Mouse (Mus musculus): Measurements from ENCODE around the gene Crygn.
A peak's percentile ranks its signal among the peaks of the same experiment; 100 is the strongest.

The Crygn gene

DNA sequence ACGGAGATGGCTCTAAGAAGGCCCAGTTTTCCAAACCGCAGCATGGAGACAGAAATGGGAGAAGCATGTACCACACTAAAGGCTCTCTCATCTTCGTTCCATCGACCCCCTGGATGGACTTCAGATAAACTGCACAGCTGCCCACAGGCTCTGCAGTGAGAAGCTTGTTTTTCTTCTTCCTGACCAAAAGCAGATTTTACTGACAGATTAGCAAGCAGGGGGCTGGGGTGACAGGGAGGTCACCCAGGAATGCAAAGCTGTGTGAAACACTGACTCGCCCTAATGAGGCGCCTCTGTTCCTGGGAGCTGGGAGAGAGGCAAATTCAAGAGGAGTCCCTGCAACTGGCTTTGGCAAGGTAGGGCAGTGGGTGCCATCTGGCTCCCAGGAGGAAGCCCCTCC lies 10.3 kb downstream of the Crygn start:
- DNase-seq (ENCODE audit: low spot score) = no peak

DNA sequence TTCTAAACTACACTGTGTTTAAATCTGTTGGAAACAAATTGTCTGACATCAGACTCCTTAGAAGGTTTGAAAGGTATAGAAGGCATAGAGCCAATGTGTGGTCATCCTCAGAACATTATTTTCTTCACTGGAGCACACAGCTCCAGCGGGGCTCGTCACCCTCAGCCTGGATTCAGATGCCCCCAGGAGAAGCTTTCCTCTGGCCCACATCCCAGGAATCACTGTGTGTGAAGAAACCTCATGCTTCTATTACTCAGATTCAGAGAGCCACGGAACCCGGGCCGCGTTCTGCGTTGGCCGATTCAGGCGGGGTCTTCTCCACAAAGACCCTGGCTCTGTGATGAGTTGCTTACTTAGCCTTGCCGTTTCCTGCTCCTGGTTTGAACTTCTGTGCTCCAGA lies 13.9 kb downstream of the Crygn start:
- DNase-seq (ENCODE audit: low spot score) = no peak

DNA sequence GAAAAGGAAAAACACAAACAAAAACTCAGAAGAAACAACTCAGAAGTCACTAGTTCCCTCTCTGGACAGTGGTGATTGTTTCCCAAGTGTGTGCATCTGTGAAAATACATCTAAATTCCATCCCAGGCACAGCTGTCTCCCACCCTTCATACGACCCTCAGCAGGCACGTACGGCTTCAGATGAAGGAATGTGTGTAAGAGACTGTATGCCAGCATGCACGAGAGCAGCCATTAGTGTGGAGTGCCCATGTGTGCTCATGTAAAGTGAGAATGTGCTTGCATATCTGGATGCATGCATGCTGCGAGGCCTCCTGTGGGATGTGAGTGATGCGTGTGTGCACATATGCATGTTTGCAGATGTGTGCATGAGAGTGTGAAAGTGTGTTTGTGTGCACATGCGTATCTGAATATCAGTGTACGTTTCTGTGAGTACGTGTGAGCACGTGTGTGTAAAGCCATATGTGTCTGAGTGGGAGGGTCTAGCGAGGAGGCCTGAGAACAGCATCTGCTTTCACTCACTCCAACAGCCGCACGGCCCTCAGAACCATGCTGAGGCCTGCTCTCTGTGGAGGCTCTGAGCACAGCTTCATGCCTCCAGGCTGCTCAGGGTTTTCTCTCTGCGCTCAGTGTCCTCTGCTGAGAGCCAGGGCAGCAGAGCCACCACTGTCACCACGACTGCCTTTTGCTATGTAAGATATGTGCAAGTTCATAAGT lies 16.5 kb downstream of the Crygn start:
- no peak for DNase-seq (ENCODE audit: low spot score)

DNA sequence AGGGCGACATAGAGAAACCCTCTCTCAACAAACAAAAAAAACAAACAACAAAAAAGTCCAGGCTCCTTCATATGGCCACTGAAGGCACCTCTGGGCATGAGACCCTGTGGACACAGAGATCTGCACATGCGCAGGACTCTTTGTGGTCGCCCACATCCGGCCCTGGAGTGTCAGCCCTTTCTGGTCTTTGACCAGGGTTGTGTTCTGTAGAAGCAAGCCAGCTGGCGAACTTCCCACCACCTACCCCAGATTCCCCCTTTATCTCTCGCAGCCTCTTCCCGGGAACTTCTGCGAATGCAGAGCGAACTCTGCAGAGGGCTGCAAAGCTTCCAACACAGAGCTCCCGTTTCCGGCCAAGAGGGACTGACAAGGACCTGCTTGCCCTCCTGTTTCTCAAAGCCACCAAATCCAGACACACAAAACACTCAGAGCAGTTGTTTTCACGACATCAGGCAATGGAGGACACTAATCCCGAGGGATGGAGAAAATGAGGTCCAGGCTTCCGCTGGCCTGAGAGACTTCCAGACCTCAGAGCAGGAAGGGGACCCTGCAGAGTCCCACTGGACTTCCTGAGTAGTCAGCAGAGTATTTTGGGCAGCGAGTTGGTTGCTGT lies 18.6 kb downstream of the Crygn start:
- no peak for DNase-seq (ENCODE audit: low spot score)

DNA sequence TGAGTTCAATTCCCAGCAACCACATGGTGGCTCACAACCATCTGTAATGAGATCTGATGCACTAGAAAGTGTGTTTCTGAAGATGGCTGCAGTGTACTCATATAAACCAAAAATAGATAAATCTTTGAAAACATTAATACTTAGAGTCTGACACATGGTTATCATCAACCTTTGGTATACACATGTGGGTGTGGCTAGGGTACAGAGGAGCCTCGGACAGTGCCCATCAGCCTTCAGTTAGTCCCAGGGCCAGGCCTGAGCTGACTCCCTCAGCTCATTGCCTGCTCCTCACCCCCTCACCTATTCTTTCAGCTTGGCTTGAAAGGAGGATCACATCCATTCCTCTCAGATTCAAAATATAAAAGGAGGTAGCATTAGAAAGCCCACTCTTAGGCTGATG lies 19.3 kb downstream of the Crygn start:
- no peak for DNase-seq (ENCODE audit: low spot score)

DNA sequence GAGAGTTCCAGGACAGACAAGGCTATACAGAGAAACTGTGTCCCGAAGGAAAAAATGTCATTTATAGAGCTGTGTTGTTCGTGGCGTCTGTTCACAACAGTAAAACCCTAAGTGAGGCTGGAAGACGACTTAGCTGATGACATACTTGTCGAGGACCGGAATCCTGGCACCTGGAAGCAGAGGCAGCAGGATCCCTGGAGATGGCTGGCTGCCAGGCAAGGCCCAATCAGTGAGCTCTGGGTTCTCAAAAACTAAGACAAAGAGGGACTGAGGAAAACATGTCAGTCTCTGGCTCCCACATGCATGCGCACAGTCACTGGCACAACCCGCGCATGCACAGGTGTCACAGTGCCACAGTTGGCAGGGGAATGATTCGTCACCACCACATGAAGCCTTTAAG lies 20.2 kb downstream of the Crygn start:
- no peak for DNase-seq (ENCODE audit: low spot score)

DNA sequence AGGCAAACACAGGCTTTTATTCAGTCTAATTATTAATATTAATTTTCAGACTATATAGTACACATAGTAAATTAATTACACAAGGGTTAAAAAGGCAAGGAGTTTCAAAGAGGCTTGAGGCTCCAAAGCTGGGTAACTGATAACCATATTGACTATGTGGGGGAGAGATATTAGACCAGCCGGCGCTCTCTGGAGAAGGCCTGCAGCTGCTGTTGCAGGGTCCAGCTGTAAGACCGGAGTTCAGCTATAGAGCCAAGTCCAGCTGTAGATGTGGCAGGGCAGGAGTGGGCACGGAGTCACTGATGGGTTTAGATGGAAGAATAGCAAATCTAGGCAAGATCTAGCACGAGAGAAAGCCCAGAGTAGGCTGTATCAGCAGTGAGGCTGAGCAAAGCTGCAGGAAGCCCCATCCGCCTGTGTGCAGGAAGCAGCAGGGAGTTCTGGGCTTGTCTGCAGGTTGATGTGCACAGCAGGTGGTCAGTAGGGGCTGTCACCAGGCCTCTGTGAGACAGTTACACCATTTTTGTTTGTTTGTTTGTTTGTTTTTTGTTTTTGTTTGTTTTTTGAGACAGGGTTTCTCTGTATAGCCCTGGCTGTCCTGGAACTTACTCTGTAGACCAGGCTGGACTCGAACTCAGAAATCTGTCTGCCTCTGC lies 23.9 kb downstream of the Crygn start:
- no peak for DNase-seq (ENCODE audit: low spot score)

DNA sequence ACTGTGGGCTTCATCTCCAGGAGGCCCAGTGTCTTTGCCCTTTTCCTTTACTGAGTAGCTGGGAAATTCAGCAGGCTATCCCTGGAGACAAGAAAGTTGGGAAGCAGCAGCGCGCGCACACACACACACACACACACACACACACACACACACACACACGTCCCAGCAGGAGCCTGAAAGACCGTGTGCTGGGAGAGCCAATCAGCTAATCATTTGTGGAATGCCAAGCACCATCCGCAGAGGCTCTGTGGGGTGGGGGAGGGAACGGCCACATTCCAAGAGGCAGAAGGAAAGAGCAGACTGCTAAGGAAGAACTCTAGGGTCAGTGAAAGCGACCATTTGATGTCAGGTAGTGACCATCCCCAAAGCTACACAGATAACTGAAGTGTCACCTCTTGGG lies 24.7 kb downstream of the Crygn start:
- DNase-seq (ENCODE audit: low spot score) = peak; percentile 86

DNA sequence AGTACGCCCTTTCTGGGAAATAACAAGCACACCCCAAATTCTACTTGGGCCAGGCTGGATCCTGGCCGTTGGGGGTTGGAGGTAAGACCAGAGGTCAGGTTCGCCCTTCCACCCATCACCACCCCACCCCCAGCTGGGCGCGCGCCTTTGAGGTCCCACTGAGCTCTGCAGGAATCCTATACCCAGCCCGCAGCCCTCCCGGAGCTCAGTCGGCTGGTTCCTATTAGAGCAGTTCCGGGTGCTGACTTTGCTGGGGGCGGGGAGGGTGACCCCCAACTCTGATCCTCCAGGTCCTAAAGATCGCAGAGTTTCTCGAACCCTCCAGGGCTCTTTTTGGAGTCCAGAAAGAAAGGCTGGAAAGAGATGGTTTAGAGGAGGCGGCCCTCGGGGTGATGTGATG lies 26.8 kb downstream of the Crygn start:
- DNase-seq (ENCODE audit: low spot score) = peak; percentile 65

DNA sequence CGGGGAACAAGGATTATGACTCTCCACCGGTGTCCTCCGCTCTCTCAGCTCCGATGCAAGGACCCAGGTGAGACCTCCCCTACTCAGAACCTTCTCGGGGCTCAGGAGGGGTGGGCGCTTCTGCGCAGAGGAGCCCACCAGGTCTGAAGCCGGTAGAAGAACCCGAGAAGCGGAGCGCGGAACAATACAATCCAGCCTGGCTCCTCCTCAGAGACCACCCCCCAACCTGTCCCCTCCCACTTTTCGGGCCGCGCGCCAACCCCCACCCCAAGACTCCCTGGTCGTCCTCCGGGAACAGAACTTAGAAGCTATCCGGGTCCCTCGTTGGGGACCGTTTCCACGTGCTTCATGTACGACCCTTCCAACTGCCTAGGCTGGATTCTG lies 27.3 kb downstream of the Crygn start, which contains the start of gene Wdr86:
Gene Wdr86, minus strand, starts transcription at position 240 of the 384 bp plus-strand sequence.
- DNase-seq (ENCODE audit: low spot score) = peak; percentile 73

DNA sequence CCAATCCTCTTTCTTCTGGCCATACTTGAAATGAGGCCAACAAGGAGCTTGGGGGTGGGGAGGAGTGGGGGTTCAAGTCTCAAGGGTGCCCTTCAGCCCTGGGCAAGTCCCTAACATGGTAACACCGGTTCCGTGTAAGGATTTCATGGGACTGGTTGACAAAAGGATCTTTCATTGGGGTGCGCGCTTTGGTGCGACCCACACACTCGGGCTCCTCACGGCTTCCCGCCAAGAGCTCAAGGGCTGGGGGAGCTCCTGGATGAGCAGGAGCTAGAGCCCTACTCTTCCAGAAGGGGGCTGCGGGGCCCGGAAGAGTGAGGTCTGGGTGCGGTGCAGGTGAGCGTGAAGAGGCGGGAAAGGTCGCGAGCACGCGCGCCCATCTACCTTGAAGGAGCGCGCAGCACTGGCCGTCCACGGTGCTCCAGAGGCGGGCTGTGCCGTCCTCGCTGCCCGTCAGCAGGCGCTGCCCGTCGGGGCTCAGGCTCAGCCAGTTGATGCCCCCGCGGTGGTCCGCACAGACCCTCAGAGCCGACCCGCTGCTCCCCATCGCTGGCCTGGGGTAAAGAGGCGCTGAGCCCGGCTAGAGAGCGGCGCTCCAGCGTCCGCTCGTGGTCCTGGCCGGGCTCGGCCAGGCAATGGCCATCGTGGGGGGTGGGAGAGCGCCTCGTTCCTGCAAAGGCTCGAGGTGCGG lies 27.9 kb downstream of the Crygn start:
- peak; percentile 46 for DNase-seq (ENCODE audit: low spot score)

DNA sequence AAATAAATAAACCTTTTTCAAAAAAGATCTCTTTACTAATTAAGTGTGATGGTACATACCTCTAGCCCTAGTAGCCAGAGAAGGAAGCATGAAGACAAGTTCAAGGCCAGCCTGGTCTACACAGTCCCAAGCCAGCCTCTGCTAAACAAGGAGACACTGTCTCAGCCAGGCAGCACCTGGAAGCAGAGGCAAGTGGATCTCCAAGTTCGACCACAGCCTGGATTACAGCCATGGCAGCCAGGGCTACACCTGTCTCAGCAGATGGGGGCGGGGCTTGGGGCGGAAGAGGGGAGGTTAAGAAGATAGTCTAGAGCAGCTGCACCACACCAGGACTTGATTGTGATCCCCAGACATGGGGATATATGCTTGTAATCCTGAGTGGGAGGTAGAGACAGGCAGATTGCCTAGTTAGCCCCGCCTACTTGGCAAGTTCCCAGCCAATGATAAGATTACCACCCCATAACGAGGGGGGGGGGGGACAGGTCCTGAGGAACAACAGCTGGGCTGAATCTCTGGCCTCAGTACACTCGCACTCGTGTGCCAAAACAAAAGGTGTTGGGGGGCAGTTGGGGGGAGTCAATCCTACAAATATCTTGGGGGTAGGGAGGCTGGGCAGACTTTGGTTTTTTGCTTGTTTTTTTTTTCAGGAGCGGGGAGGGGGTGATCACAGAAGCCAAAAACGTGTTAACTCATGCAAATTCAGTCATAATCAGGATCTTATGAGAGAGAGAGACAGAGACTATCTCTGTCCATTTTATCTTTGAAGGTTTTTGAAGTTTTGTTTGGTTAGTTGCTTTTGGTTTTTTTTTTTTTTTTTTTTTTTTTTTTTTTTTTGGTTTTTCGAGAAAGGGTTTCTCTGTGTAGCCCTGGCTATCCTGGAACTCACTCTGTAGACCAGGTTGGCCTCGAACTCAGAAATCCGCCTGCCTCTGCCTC lies 30.6 kb downstream of the Crygn start:
- no peak for DNase-seq (ENCODE audit: low spot score)

DNA sequence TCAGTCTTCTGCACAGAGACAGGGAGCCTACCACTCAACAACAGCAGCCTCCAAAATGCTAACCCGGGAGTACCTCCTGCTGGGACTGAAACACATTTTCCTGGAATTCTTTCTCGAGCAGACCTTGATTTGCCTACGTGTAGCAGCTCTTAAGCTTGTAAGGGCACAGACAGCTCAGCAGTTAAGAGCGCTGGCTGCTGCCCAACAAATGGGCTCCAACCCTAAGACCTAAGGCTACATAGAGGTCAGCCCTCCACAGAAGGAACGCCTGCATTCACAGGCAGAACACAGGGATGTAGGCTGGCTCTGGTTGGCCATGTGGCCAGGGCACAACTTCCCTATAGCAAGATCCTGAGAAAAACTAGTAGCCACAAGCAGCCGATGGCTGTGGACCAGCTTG lies 31.9 kb downstream of the Crygn start:
- no peak for DNase-seq (ENCODE audit: low spot score)

DNA sequence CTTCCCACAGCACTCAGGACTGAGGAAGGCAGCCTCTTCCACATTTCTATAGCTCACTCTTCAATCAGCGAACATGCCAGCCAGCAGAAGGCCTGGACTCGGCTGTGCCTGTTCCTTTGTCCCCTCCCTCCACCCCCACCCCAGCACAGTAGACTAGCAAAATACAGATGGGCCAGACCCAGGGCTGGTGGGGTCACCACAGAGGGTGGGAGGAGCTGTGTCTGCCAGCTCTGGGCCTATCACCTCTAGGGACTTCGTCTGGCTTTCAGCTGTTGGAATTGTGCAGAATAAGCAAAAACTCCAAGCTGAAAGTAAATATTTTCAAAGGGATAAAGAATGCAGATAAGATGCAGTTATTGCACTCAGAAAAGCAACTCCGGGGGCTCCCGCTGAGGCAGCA lies 33.0 kb downstream of the Crygn start:
- DNase-seq (ENCODE audit: low spot score) = peak; percentile 44

DNA sequence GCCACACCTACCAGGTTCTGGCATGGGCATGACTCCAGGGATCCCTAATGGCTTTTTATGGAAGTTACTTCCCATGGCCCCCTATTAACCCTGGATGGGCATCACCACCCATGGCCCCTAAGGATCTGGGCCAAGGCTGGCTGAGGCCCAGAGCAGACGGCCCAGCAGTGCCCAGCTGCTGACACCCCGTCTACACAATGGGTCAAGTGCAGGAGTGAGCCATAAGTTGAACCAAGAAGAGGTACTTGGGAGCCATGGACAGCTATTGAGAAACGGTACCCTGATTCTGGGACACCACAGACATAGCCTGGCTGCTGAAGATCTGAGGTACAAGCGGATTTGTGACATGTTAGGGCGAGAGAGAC lies 33.6 kb downstream of the Crygn start:
- DNase-seq (ENCODE audit: low spot score) = no peak

DNA sequence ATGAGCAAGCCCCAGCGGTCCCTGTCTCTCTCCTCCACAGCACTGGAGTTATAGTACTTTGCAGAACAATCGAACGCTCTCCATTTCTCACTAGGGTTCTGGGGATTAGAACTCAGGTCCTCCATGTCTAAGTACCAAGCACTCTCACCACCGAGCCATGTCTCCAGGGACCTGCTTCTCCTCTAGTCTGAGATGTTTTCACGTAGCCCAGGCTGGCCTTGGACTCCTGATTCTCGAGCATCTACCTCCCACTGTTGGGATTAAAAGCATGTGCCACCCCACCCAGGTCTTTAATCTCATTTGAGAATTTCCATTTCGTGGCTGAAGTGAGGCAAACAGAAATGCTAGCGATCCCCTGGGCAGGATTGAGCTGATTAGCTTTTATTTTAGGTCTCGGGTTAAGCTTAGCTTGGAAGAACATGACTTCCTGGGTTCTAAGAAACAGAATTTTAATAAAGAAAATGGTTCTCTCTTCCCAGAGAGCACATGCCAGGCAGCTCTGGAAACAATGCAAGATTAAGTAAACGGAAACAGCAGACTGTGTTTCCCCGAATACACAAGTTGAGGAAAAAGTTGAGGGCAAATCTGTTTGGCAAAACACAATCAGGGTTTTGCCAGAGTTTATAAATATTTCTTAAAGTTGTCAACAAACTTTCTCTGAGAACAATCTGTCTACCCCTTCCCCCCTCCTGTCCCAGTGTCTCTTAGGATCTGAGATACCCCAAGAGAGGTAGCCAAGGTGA lies 34.1 kb downstream of the Crygn start:
- DNase-seq (ENCODE audit: low spot score) = no peak

DNA sequence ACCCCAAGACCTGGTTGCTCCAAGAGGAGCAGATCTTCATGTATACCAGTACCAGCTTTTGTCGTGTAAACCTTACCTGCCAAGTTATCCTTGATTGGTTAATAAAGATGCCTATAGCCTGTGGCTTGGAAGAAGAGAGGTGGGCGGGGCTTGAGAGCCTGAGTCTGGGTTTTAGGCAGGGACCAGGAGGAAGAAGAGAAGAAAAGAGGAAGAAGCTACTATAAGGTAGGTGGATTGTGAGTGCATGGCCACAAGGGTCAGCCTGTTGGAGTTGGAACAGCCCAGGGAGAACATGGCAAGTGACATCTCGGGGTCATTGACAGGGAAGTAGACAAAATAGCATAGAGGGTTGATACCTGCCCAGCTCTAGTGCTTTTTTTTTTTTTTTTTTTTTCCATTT lies 38.0 kb downstream of the Crygn start:
- no peak for DNase-seq (ENCODE audit: low spot score)

DNA sequence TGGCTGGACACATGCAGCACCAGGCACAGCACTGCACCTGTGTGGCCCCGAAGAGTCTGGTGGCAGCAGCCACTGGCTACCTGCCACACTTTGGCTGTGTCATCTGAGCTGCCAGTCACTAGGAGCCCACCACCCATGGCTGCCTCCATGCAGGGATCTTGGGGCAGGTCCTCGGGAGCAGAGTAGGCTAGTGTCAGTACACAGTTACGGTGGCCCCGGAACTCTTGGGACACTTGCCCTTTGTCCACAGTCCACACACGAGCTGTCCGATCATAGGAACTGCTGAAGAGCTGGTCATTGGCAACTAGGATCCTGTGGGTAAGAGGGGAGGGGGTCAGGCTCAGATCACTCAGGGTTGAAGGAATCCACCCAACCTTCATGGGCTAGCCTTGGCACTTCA lies 39.7 kb downstream of the Crygn start:
- no peak for DNase-seq (ENCODE audit: low spot score)

DNA sequence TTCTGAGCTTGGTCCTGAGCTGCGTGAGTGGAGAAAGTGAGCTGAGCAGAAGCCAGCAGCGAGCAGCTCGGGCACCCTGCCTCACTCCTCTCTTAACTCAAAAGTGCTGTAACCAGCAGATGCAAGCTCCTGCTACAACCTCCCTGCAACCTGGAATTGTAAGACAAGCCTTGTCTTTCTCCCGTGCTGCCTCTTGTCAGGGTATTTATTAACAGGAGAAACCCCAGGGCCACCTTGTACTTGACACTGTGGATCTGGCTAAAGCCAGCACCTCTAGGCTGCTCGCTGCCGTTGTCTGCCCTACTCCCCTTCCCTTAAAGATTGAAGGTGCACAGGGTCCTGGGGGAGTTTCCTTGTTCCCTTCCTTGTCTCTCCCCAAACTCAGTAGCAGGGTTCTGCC lies 43.8 kb downstream of the Crygn start:
- no peak for DNase-seq (ENCODE audit: low spot score)

DNA sequence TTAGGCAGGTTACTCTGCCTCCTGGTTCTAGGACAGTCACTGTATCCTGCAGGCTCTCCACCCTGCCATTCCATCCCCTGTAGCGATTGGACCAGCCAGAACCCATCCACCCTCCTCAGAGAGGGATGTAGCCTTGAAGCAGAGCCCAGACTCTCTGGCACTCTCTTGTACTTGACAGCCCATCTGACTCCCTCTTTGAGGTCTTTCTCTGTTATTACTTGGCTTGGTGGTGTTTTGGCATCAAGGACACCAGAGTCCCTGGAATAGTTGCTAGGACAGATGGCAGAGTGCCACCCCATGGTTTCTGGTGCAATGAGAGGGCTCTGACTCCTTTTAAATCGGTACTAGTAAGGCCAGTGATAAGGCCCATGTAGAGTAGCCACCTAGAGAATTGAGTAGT lies 44.6 kb downstream of the Crygn start:
- DNase-seq (ENCODE audit: low spot score) = no peak

DNA sequence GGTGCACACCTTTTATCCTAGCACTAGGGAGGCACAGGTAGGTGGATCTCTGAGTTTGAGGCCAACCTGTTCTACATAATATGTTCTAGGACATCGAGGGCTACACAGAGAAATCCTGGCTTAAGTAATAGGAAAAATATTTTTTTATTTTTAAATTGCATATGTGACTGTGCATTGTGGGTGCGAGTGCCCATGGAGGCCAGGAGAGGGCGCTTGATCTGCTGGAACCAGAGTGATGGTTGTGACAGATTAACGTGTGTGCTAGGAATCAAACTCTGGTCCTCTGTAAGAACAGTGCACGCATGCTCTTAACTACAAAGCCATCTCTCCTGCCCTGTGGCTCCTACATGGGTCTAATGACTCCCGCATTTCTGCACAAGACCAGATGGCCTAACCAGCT lies 46.2 kb downstream of the Crygn start:
- no peak for DNase-seq (ENCODE audit: low spot score)

Data from embryo, embryonic 10.5 days (tissue).